Mouse (Mus musculus): Measurements from ENCODE around the gene Cab39.
"Not testable (repeated sequence)": the region's sequence is repeated elsewhere in the genome, so short reads cannot be mapped to it uniquely, and the experiment has no call there.

Gene Cab39

DNA sequence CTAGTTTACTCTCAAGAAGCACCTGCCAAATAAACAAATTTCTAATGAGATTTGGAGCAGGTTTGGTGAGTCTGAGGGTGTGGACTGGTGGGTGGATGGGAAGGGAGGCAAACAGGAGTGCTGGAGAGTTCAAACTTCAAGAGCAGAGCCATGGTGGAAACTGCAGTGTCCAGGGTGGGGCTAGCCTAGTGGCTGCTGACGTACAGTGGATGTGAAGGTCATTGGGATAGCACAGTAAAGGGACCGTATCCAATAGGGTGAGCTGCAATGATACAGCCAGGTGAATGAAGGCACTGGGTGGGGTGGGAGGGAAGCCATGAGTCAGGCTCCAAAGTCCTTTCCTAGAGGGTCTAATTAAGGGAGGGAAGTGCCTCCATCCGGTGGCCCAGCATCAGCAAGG lies 2.7 kb upstream of the Cab39 start:
- no peak for DNase-seq (ENCODE audit: low spot score)

GRCm38 (mm10) chr1:85791476-85791875 lies 1.8 kb upstream of the Cab39 start:
- no peak for DNase-seq (ENCODE audit: low spot score)

- DNase-seq (ENCODE audit: low spot score), result peak; percentile 53
Observed at GRCm38 (mm10) chr1:85794106-85794771, 998 bp downstream of the Cab39 start.

GRCm38 (mm10) chr1:85795196-85795595 lies 2.0 kb downstream of the Cab39 start:
- DNase-seq (ENCODE audit: low spot score), result no peak

GRCm38 (mm10) chr1:85799776-85800175 lies 6.5 kb downstream of the Cab39 start:
- no peak for DNase-seq (ENCODE audit: low spot score)

DNA sequence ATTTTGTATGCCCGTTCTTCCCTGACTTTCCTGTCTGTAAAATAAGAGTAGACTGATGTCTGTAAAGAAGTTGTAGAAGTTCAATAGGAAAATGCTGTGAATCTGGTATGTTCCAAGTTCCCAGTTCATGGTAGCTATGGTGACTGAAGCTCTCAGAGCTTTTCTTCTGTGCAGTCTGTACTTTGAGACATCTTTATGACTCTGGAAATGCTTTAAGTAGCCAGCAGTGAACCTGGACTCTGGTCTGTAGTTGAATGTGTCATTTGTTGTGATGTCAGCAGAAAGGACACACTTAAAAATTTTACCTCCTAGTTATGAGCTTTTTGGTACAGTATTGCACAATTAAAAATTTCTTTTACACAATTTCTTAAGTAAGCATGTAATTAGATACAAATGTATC lies 9.3 kb downstream of the Cab39 start:
- no peak for DNase-seq (ENCODE audit: low spot score)

GRCm38 (mm10) chr1:85804551-85804950 lies 11.3 kb downstream of the Cab39 start:
- no peak for DNase-seq (ENCODE audit: low spot score)

DNA sequence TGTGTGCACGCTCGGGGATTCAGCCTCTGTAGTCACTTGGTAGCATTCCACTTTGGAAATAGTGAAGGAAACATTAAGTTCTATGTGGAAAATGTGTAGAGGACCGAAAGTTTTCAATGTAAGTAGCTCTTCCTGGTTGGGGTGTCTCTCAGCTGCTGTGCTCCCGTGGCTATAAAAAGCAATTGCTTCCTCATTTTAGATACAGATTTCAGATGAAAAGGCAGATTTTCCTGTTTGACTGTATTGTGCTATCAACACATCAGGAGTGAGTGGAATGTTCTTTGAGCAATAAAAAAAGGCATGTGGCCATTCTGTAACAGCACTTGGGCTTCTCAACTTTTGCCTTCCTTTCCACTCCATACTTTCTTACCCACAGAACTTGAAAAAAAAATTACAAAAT lies 16.0 kb downstream of the Cab39 start:
- DNase-seq (ENCODE audit: low spot score), result no peak

GRCm38 (mm10) chr1:85810343-85810742 lies 17.1 kb downstream of the Cab39 start:
- DNase-seq (ENCODE audit: low spot score), result no peak

DNA sequence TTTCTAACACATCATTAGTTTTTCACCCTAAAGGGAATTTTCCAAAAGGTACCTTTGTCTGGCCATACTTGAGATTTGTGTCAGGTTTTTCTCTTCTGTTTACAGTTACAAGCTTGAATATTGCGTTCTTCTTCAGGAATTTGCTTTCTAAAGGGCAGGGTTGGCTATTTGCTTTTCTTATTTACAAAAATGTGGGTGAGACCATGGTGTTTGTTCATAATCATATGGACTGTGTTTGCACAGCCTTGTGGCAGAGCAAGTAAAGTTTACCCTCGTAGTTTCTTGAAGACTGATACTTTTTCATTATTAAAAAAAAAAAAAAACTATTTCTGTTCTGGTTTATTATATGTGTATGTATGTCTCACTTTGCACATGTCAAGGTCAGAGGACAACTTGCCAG lies 17.5 kb downstream of the Cab39 start:
- DNase-seq (ENCODE audit: low spot score), result no peak

DNA sequence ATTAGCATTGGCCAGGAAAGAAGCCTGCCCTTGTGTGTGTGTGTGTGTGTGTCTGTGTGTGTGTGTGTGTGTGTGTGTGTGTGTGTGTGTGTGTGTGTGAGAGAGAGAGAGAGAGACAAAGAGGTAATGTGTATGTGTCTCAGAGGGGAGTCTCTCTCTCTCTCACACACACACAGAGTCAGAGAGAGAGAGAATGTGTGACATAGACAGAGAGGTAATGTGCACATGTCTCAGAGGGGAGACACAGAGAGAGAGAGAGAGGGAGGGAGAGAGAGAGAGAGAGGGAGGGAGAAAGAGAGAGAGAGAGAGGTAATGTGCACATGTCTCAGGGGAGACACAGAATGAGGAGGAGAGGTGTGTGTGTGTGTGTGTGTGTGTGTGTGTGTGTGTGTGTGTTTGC lies 21.0 kb downstream of the Cab39 start:
- DNase-seq (ENCODE audit: low spot score), result not testable (repeated sequence)

- no peak for DNase-seq (ENCODE audit: low spot score)
Observed at GRCm38 (mm10) chr1:85818121-85818520, 24.9 kb downstream of the Cab39 start.

GRCm38 (mm10) chr1:85819695-85820094 lies 26.5 kb downstream of the Cab39 start:
- no peak for DNase-seq (ENCODE audit: low spot score)

GRCm38 (mm10) chr1:85822239-85822638 lies 29.0 kb downstream of the Cab39 start:
- no peak for DNase-seq (ENCODE audit: low spot score)

- no peak for DNase-seq (ENCODE audit: low spot score)
Observed at GRCm38 (mm10) chr1:85824905-85825304, 31.7 kb downstream of the Cab39 start.

DNA sequence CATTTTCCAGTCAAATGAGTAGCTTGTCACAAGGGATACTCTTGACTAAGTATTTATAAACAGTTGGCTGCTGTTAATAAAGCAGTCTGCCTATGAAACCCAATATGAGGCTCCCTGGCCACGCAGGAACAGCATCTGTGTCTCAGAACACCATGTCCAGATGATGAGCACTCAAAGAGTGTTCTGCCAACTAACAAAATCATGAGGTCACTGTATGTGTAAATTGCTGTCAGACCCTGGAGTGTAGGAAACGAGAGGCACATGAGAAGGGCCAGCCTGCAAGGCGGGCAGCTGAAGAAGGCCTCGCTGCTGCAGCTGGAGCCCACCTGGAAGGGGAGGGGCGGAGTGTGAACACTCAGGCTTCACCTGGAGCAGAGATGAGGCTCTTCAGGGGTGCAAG lies 33.9 kb downstream of the Cab39 start:
- no peak for DNase-seq (ENCODE audit: low spot score)

DNA sequence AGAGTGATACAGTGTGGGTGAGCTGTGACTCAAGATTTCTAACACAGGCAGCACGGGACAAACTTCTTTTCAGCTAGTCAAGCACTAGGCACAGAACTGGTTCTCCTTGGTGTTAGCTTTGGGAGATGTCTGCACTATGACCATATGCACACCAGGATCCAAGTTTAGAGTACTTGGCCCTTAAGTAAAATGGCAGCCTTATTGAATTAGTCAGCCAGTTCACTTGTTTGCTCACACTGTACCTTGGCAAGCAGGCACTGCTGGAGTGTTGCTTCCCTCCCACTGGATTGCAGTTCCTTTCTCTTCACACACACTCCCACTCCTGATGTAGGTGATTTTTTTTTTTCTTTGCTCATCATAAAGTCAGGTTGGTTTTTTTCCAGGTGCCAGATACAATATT lies 35.8 kb downstream of the Cab39 start:
- no peak for DNase-seq (ENCODE audit: low spot score)

DNA sequence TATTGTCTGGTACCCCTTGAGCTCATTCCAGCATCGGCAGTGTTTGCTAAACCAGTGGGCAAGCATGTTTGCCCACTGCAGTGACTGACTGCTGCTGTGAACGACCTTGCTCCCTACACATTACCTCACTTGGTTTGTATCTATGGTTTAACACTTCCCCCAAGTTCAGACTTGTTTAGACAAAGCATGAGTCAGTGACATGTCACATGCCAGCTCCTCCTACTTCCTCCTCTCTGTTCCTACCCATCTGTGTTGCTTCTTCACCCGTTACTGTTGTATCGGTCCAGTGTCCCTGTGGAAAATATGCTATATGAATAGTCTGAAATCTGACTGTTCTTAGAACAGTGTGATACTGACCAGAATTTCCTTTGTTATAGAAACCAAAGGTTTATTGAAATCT lies 44.8 kb downstream of the Cab39 start:
- DNase-seq (ENCODE audit: low spot score), result no peak

DNA sequence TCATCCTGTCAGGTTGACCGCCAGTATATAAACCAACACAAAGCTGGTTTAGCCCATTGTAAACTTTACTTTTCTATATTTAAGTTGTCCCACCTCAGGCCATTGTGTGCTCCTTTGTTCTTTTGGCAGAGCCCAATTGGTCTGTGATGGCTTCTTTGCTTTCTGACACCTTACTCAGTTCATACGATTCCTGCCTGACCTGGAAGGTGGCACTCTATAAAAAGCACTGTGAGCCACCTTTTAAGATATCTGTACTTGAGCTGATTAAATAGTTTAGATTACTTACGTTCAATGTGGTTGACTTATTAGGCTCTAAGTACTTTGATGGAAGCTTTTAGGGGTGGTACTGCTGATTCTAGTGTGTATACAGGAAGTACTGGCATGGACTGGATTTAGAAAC lies 46.1 kb downstream of the Cab39 start:
- DNase-seq (ENCODE audit: low spot score), result no peak

DNA sequence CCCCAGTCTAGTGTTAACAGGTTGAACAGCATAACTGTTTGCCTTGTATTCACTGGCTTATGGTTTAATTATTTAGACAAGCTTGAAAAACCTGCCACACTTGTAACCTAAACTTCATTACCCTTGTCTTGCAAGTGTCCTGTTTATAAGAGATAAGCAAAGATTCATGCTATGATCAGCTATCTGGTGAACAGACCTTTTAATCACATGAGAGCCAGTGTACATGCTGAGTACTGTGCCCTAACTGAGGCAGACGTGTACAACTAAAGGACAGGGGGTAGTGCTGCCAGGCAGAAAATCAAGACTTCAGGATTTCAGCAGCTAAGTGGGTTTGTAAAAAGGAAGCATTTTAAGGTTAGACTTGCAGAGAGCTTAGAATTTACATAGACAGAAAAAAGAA lies 46.5 kb downstream of the Cab39 start:
- no peak for DNase-seq (ENCODE audit: low spot score)

DNA sequence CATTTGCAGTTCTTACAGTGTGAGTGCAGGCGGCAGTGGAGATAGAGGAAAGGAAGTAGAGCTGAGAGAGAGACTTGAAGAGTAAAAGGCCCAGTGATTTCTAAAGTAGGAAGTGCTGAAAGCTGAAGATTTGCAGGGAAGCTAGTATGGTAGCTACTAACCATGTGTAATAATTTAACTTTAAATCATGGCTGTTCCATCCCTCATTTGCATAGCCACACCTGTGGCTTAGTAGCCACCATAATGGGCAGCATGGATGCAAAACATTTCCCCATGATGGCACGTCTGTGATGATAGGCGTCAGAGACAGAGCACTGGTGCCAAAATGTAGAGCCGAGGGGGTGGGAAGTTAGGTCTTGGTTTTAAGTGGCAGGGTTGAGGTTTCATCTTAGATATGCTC lies 47.2 kb downstream of the Cab39 start:
- no peak for DNase-seq (ENCODE audit: low spot score)

- no peak for DNase-seq (ENCODE audit: low spot score)
Observed at GRCm38 (mm10) chr1:85842251-85842650, 49.0 kb downstream of the Cab39 start.

GRCm38 (mm10) chr1:85843291-85843863 lies 50.1 kb downstream of the Cab39 start:
- no peak for DNase-seq (ENCODE audit: low spot score)

DNA sequence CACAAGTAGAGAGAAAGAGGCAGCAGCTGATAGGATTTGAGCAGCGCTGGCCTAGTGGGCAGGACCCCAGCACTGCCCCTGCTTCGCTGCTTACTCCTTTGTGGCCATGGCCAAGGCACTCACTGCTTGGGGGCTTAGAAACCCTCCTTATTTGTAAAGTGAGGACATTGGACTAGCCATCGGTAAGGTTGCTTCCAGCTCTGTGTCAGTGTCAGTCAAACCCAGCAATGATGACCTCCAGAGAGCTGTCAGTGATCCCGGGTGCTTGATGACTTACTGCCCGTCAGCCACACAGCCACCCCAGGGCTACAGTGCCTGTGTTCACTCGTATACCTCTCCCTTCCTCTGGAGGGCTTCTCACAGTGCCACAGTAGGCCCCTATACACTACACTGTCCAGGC lies 51.7 kb downstream of the Cab39 start:
- no peak for DNase-seq (ENCODE audit: low spot score)
